Comparison of ENCODE assay signal across 15 mouse cellular contexts in the genomic region with DNA sequence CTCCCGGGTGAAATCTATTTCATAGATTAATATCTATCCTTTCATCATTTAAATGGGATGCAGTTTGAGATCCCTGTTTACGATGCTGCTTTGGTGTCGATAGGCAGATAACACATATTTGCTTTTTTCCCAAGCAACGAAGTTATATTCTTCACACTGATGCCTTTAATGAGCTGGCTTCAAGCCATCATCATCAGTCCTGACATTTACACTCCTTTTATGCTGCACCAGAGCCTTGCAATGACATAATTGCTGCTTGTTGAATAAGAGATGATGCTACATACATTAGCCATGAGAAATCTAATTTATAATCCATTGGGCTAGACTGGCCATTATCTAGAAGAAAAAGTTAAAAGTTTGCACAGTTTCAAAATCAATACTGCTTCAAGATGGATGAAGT.
"Had no signal": no experiment of that assay in that cellular context is flagged by ENCODE, and none has a peak within 500 bp of the region (broad histone marks: within the 10 kb centered on the region; RNA-seq: fewer than 3 reads in every experiment).

No protein-coding gene starts in this region.

- H3K4me2 ChIP-seq: limb, embryonic 12.5 days; liver, embryonic 13.5 days; lung, embryonic 15.5 days; midbrain, embryonic 12.5 days; stomach, embryonic 15.5 days had no signal

- ATAC-seq: intestine, postnatal 0 days; liver, postnatal 0 days had no signal

- DNase-seq: kidney, adult 8-10 months; kidney, postnatal 36 days; liver; liver, embryonic 13.5 days; liver, postnatal 0 days; lung, postnatal 14 days; right cerebral cortex, postnatal 14 days; thymus, adult 2 months; thymus, postnatal 25 days had no signal

- H3K27ac ChIP-seq: kidney, postnatal 0 days; limb, embryonic 12.5 days; liver, embryonic 13.5 days; lung, embryonic 15.5 days; midbrain, embryonic 12.5 days; stomach, embryonic 15.5 days had no signal

- H3K4me1 ChIP-seq: limb, embryonic 12.5 days; liver, embryonic 13.5 days; lung, embryonic 15.5 days; midbrain, embryonic 12.5 days; stomach, embryonic 15.5 days had no signal

- H3K9ac ChIP-seq: limb, embryonic 12.5 days; liver, embryonic 13.5 days; liver, postnatal 0 days; lung, embryonic 15.5 days; midbrain, embryonic 12.5 days; stomach, embryonic 15.5 days had no signal

- H3K36me3 ChIP-seq: limb, embryonic 12.5 days; liver, embryonic 13.5 days; lung, embryonic 15.5 days; midbrain, embryonic 12.5 days; stomach, embryonic 15.5 days had no signal

- H3K9me3 ChIP-seq: limb, embryonic 12.5 days; liver, embryonic 13.5 days; lung, embryonic 15.5 days; midbrain, embryonic 12.5 days; stomach, embryonic 15.5 days had no signal

- H3K4me3 ChIP-seq: limb, embryonic 12.5 days; liver, embryonic 13.5 days; lung, embryonic 15.5 days; midbrain, embryonic 12.5 days; stomach, embryonic 15.5 days had no signal

- H3K27me3 ChIP-seq: limb, embryonic 12.5 days; liver, embryonic 13.5 days; lung, embryonic 15.5 days; midbrain, embryonic 12.5 days; stomach, embryonic 15.5 days had no signal
